Mouse (Mus musculus) neural tube, embryonic 11.5 days (tissue): ENCODE measurements at regions not wholly inside any gene's neighbourhood (a gene's known extent, or its start where the extent isn't known, plus 50 kb on each side); places are given as distances from the start of the nearest gene placed in this dataset.

ENCODE experiments used
- ATAC-seq: fragments of 200-750 bp; cut with Nextera tagmentation; 2 replicates; pipeline ENCODE4 v1.8.0; 2017; ENCODE audit warnings: moderate number of reproducible peaks, mild to moderate bottlenecking, moderate TSS enrichment, moderate library complexity; ENCODE audit not compliant: insufficient read depth, low FRiP score, low TSS enrichment
- DNase-seq: peaks from one replicate; pipeline ENCODE4 v3.0.0-alpha.2; 2015; ENCODE audit warnings: low spot score
- H3K27ac ChIP-seq: fragments of 300-500 bp; sonication (generic); 2 replicates; pipeline ENCODE4 v1.5.1; 2014; ENCODE audit warnings: low read depth, mild to moderate bottlenecking, low read length
- H3K27me3 ChIP-seq: fragments of 300-500 bp; sonication (generic); 2 replicates; pipeline ENCODE4 v1.6.1; 2014; ENCODE audit warnings: mild to moderate bottlenecking, low read length, mixed read lengths; ENCODE audit not compliant: control insufficient read depth, insufficient read depth
- H3K36me3 ChIP-seq: fragments of 300-500 bp; sonication (generic); 2 replicates; pipeline ENCODE4 v1.6.1; 2014; ENCODE audit warnings: mild to moderate bottlenecking, low read length, moderate library complexity, mixed read lengths; ENCODE audit not compliant: control insufficient read depth, insufficient read depth
- H3K4me1 ChIP-seq: fragments of 300-500 bp; sonication (generic); 2 replicates; pipeline ENCODE4 v1.6.1; 2014; ENCODE audit warnings: low read length, mixed read lengths; ENCODE audit not compliant: control insufficient read depth, insufficient read depth
- H3K4me2 ChIP-seq: fragments of 300-500 bp; sonication (generic); 2 replicates; pipeline ENCODE4 v1.6.1; 2014; ENCODE audit warnings: low read depth, mild to moderate bottlenecking, moderate library complexity
- H3K4me3 ChIP-seq: fragments of 300-500 bp; sonication (generic); 2 replicates; pipeline ENCODE4 v1.5.1; 2014; ENCODE audit warnings: low read depth, low read length
- H3K9ac ChIP-seq: fragments of 300-500 bp; sonication (generic); 2 replicates; pipeline ENCODE4 v1.6.1; 2014; ENCODE audit warnings: mild to moderate bottlenecking, low read length
- H3K9me3 ChIP-seq: fragments of 300-500 bp; sonication (generic); 2 replicates; pipeline ENCODE4 v1.6.1; 2016; ENCODE audit warnings: low read length; ENCODE audit not compliant: control insufficient read depth
- WGBS: fragments of 180-500 bp; shearing (Covaris S2); extraction: QIAGEN DNeasy Blood & Tissue Kit; methylation state at CpG from one replicate; pipeline ENCODE4 v1.1.7; 2014; 5-methylcytosine and 5-hydroxymethylcytosine counted together

GRCm38 (mm10) chr3:134629166-134630134, 199.4 kb upstream of the Tacr3 start:
- Histone ChIP-seq H3K4me1 (no peaks in the 10 kb centered on the region), H3K36me3 (no peaks in the 10 kb centered on the region), H3K9ac (no peak overlapping the region), H3K27me3 (no peaks in the 10 kb centered on the region), H3K4me3 (no peak overlapping the region), H3K9me3 (no peaks in the 10 kb centered on the region), H3K27ac (0 out of 2 replicates have a peak overlapping the region, but pooled peaks have one; percentile 58), H3K4me2 (no peak overlapping the region)
- ATAC-seq (peak; percentile 60), DNase-seq (peak; percentile 76)
- WGBS = 37% methylated on average over 16 of the region's 16 CpGs

DNA sequence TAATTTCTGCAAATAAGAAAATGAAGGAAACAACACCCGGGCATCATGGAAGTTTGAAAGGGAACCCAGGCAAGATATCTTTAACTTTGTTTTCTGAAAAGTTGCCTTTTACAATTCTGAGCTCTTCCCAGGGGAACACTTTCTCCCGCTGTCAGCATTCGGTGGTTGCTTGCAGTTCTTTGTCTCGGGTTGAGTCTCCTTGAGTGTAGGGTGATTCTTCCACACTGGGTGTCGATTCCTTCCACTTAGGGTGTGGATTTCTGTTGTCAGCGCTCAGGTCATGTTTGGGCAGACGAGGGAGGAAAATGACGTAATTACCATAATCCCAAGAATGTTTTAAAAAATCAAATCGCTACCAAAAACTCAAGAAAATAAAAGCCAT, 198.7 kb upstream of the Tacr3 start:
- Histone ChIP-seq H3K9me3 (no peaks in the 10 kb centered on the region), H3K4me1 (no peaks in the 10 kb centered on the region), H3K9ac (no peak overlapping the region), H3K4me3 (no peak overlapping the region), H3K36me3 (no peaks in the 10 kb centered on the region), H3K4me2 (no peak overlapping the region), H3K27me3 (no peaks in the 10 kb centered on the region), H3K27ac (no peak overlapping the region)
- ATAC-seq = no peak; the same call in 1 of the 2 replicates
- DNase-seq = no peak
- 53% methylated on average over 9 of the region's 9 CpGs for WGBS

DNA sequence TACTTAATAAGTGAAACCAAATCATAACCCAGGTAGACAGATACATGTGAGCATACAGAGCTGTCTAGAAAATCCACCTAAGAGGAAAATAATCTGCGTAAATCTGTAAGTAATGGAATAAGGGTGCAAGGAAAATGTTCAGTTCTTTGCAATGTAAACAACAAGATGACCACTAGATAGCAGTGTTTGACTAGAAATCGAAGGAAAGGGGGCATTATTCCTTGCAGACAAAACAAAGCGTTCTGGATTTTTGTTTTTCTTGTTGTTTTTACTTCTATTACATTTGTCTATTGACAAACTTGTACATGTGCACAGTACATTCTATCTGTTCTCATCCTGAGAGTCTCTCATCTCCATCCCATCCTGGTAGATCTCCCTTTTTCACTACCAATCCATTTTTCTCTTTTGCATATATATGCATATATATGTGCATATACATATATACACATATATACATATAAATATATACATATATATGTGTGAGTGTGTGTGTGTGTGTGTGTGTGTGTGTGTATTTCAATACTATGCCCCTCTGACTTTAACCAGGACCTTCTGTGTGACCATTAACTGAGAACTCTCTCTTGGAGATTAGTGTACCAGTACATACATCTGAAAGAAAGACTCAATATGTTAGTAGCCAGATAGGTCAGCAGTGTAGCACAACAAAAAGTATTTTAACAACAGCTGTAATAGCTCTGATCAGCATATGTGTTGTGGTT, 179.9 kb upstream of the Tacr3 start:
- H3K9me3 ChIP-seq = no peaks in the 10 kb centered on the region
- no peak overlapping the region for H3K4me2 ChIP-seq
- H3K4me1 ChIP-seq = no peaks in the 10 kb centered on the region
- no peak overlapping the region for H3K9ac ChIP-seq
- DNase-seq = no peak
- no peak overlapping the region for H3K27ac ChIP-seq
- no peaks in the 10 kb centered on the region for H3K36me3 ChIP-seq
- H3K4me3 ChIP-seq = no peak overlapping the region
- 65% methylated on average over 3 of the region's 3 CpGs for WGBS
- ATAC-seq = no peak
- no peaks in the 10 kb centered on the region for H3K27me3 ChIP-seq

- WGBS = 49% methylated on average over 4 of the region's 4 CpGs
- H3K27me3 ChIP-seq = no peaks in the 10 kb centered on the region
- no peak overlapping the region for H3K27ac ChIP-seq
- 0 out of 2 replicates have a peak, but pooled peaks have one; percentile 36 for ATAC-seq
- no peak overlapping the region for H3K4me2 ChIP-seq
- no peaks in the 10 kb centered on the region for H3K4me1 ChIP-seq
- DNase-seq = no peak
- H3K9ac ChIP-seq = no peak overlapping the region
- H3K36me3 ChIP-seq = no peaks in the 10 kb centered on the region
- no peak overlapping the region for H3K4me3 ChIP-seq
- no peaks in the 10 kb centered on the region for H3K9me3 ChIP-seq
Observed at GRCm38 (mm10) chr3:134654051-134654450, 174.8 kb upstream of the Tacr3 start.

DNA sequence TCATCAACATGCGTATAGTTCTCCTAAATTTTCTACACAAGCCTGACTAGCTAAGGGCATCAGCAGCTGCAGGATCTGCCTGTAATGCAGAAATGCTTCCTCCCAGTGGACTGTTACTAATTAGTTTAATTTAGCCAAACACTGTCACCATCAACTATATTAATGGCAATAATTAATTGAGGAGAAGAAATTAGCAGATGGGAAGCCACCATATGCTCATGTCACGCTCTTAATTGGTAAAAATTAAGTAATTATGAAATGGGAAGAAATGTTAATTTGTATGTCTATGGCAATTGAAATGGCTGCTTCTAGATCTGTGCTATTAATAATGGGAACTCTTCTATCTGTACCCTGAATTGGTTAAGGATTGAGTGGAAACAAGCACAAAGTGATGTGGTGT, 133.9 kb upstream of the Tacr3 start:
- Histone ChIP-seq H3K9me3 (no peaks in the 10 kb centered on the region), H3K4me2 (no peak overlapping the region), H3K36me3 (no peaks in the 10 kb centered on the region), H3K4me1 (no peaks in the 10 kb centered on the region), H3K27me3 (no peaks in the 10 kb centered on the region), H3K4me3 (no peak overlapping the region), H3K27ac (no peak overlapping the region), H3K9ac (no peak overlapping the region)
- WGBS = 93% methylated on average over 2 of the region's 2 CpGs
- DNase-seq (no peak), ATAC-seq (no peak; the same call in 1 of the 2 replicates)

DNA sequence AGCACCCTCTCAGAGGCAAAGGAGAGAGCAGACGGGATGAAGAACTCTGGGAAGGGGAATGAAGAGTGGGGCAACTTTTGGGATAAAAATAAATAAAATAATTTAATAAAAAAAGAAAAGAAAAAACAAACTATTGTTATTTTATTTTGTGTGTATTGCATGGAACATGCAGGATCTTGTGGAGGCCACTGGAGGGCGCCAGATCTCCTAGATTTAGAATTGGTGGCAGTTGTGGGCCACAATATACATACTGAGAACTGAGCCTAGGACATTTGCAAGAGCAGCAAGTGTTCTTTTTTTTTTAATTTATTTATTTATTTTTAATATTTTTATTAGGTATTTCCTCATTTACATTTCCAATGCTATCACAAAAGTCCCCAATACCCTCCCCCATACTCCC, 110.2 kb upstream of the Tacr3 start:
- H3K27ac ChIP-seq = no peak overlapping the region
- H3K4me2 ChIP-seq = no peak overlapping the region
- H3K4me3 ChIP-seq = no peak overlapping the region
- DNase-seq (no peak), ATAC-seq (no peak; the same call in 1 of the 2 replicates)
- no peak overlapping the region for H3K9ac ChIP-seq
- no peaks in the 10 kb centered on the region for H3K27me3 ChIP-seq
- H3K4me1 ChIP-seq = no peaks in the 10 kb centered on the region
- H3K36me3 ChIP-seq = no peaks in the 10 kb centered on the region
- no peaks in the 10 kb centered on the region for H3K9me3 ChIP-seq
- WGBS = 33% methylated on average over 2 of the region's 2 CpGs

GRCm38 (mm10) chr3:134735684-134736083, 93.1 kb upstream of the Tacr3 start:
- no peaks in the 10 kb centered on the region for H3K36me3 ChIP-seq
- no peak for ATAC-seq

DNA sequence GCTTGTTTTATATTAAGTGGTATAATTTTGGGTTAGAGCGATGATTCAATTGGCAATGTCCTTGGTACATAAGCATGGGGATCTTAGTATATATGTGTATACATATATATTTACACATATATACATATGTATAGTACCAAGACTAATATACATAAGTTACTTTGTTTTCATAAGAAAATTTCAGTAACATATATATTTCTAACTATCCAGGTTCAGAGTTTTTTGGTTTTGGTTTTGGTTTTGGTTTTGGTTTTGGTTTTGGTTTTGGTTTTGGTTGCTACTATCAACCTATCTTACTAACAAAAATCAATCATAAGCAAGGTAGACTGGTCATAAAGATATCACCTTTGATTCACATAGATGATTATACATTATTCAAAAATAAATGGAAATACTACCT, 67.7 kb upstream of the Tacr3 start:
- WGBS = 98% methylated on average over 1 of the region's 1 CpGs
- H3K27me3 ChIP-seq = no peaks in the 10 kb centered on the region
- H3K9me3 ChIP-seq = no peaks in the 10 kb centered on the region
- H3K27ac ChIP-seq = no peak overlapping the region
- no peaks in the 10 kb centered on the region for H3K4me1 ChIP-seq
- H3K4me2 ChIP-seq = no peak overlapping the region
- no peak for ATAC-seq
- H3K36me3 ChIP-seq = no peaks in the 10 kb centered on the region
- no peak overlapping the region for H3K4me3 ChIP-seq
- no peak overlapping the region for H3K9ac ChIP-seq
- DNase-seq = no peak

More at GRCm38 (mm10) chr3:134735684-134736083, 93.1 kb upstream of the Tacr3 start:
- DNase-seq = no peak
- H3K27me3 ChIP-seq = no peaks in the 10 kb centered on the region
- H3K4me1 ChIP-seq = no peaks in the 10 kb centered on the region
- H3K9me3 ChIP-seq = no peaks in the 10 kb centered on the region
- H3K9ac ChIP-seq = no peak overlapping the region
- no peak overlapping the region for H3K27ac ChIP-seq
- no peak overlapping the region for H3K4me2 ChIP-seq
- 79% methylated on average over 1 of the region's 1 CpGs for WGBS
- H3K4me3 ChIP-seq = no peak overlapping the region
